10 mouse cellular contexts compared by ENCODE assay signal in genomic region chr10:85539510-85540120, GRCm38 (mm10).
DNase-seq lines count a peak whose midpoint lies in the region; ATAC-seq lines count a peak whose summit lies in the region.
"Had no signal": no experiment of that assay in that cellular context is flagged by ENCODE, and none has a peak within 500 bp of the region (broad histone marks: within the 10 kb centered on the region; RNA-seq: fewer than 3 reads in every experiment).

No protein-coding gene starts in this region.

- H3K4me1 ChIP-seq in forebrain, embryonic 16.5 days (replicated peaks; ENCODE audit: control insufficient read depth, insufficient read depth, low read length), result peaks cover 19% of the 10 kb centered on the region
- peaks cover 11% of the 10 kb centered on the region for H3K4me1 ChIP-seq in midbrain, embryonic 16.5 days (ENCODE audit: control insufficient read depth, insufficient read depth, low read length)

- H3K4me2 ChIP-seq in forebrain, embryonic 16.5 days (ENCODE audit: low read length), result no peak overlapping the region
- no peak overlapping the region for H3K4me2 ChIP-seq in midbrain, embryonic 16.5 days (ENCODE audit: low read length)

- no peaks in the 10 kb centered on the region for H3K36me3 ChIP-seq in forebrain, embryonic 16.5 days (ENCODE audit: control insufficient read depth, insufficient read depth)
- no peaks in the 10 kb centered on the region for H3K36me3 ChIP-seq in midbrain, embryonic 16.5 days (ENCODE audit: control insufficient read depth, insufficient read depth, low read length)
- H3K36me3 ChIP-seq: G1E had no signal

- WGBS in forebrain, embryonic 16.5 days, result 9% methylated on average over 8 of the region's 8 CpGs
- WGBS in midbrain, embryonic 16.5 days, result 6% methylated on average over 8 of the region's 8 CpGs

- peak overlapping the region; percentile 75 for H3K27ac ChIP-seq in forebrain, embryonic 16.5 days (ENCODE audit: low read length)
- peak overlapping the region; percentile 66 for H3K27ac ChIP-seq in midbrain, embryonic 16.5 days (ENCODE audit: low read length)

- H3K27me3 ChIP-seq in forebrain, embryonic 16.5 days (replicated peaks; ENCODE audit: control insufficient read depth, insufficient read depth, low read length), result no peaks in the 10 kb centered on the region
- no peaks in the 10 kb centered on the region for H3K27me3 ChIP-seq in midbrain, embryonic 16.5 days (ENCODE audit: control insufficient read depth, insufficient read depth, low read depth, low read length)

- peak; percentile 61 for DNase-seq in heart, adult 11 months
- no peak for DNase-seq in heart, postnatal 4 days
- DNase-seq in R1 (ENCODE audit: low read depth, low spot score), result peak; percentile 100
- DNase-seq in layer of hippocampus, postnatal 36 days, result no peak
- DNase-seq in cerebellum, adult 8-10 months, result no peak
- no peak for DNase-seq in layer of hippocampus, adult 8-10 months (ENCODE audit: low spot score in 2 of 2)
- DNase-seq: kidney, postnatal 25 days had no signal

- no peaks in the 10 kb centered on the region for H3K9me3 ChIP-seq in forebrain, embryonic 16.5 days (ENCODE audit: control insufficient read depth, low read length)
- H3K9me3 ChIP-seq in midbrain, embryonic 16.5 days (replicated peaks; ENCODE audit: control insufficient read depth, low read length, poor library complexity, severe bottlenecking), result no peaks in the 10 kb centered on the region

- ATAC-seq in forebrain, embryonic 16.5 days, result peak; percentile 50
- ATAC-seq in midbrain, embryonic 16.5 days, result peak; percentile 50; the same call in 1 of the 2 replicates

- H3K4me3 ChIP-seq in forebrain, embryonic 16.5 days (replicated peaks; ENCODE audit: low read length), result no peak overlapping the region
- H3K4me3 ChIP-seq in midbrain, embryonic 16.5 days (ENCODE audit: low read depth, low read length), result no peak overlapping the region

- H3K9ac ChIP-seq in forebrain, embryonic 16.5 days (replicated peaks; ENCODE audit: low read depth, low read length), result no peak overlapping the region
- no peak overlapping the region; the same call in 1 of the 2 replicates for H3K9ac ChIP-seq in midbrain, embryonic 16.5 days (ENCODE audit: low read depth, low read length)

Comparison
In these comparisons a context has a peak if more than half of its experiments do, and no peak if none do; other contexts are left out.
1. DNase-seq: peak in heart, adult 11 months (single experiment) and R1 (single experiment); none in heart, postnatal 4 days (single experiment), layer of hippocampus, postnatal 36 days (0 of 2), cerebellum, adult 8-10 months (single experiment) and layer of hippocampus, adult 8-10 months (0 of 2).